Mouse (Mus musculus) cerebellum, adult (tissue): ENCODE measurements around the gene Prokr1.
"Not testable (repeated sequence)": the region's sequence is repeated elsewhere in the genome, so short reads cannot be mapped to it uniquely, and the experiment has no call there.

ENCODE experiments used
- ATAC-seq: cut with Nextera tagmentation; 2 replicates; pipeline ENCODE4 v1.9.2; 2017; ENCODE audit warnings: mild to moderate bottlenecking, moderate library complexity, mixed read lengths; ENCODE audit not compliant: insufficient number of reproducible peaks, low FRiP score, low TSS enrichment

Prokr1 gene

DNA sequence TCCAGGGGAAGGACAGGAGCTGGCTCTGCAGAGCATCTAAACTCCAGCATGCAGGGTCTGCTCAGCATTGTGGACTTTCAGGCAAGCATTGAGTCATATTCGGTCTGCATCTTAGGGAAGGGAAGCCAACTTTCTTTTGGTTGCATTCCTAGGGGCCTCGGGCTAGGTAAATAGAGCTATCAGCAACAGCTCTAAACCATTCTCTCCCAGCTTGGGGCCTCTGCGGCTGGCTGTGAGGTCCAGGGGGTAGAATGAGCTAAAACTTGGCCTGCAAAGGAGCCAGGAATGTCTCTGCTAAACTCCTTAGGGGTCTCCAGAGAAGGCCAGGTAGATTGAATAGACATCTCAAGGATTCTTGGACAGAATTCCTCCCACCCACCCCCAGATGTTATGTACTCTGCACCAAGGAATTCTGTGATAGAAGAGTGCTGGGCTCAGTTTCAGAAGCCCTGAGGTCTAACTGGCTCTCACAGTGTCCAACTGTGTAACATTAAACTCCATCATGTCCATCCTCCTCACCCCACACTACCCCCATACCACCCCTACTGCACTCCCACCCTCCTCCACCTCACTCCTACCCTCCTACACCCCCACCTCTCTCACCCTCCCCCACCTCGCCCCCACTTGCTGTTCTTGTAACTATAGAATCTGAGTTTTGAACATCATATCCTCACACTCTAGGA lies 13.8 kb downstream of the Prokr1 start:
- ATAC-seq = no peak

DNA sequence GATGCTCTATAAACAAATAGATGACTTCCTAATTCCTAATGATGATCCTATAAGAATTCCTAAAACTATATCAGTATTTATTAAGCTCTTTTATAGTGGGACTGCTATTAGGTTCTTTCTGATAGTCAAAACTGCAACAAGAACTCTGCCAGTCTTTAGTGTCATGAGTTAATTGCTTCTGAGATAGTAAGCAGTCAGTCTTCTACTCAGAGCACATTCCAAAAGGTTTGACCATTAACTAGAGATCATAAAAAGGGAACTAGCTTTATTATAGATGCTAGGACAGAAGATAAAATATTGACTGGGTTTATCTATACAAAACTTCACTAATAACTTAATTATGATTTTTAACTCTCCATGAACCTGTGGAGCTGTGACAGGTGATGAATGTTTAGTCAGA lies 18.7 kb downstream of the Prokr1 start:
- not testable (repeated sequence) for ATAC-seq

DNA sequence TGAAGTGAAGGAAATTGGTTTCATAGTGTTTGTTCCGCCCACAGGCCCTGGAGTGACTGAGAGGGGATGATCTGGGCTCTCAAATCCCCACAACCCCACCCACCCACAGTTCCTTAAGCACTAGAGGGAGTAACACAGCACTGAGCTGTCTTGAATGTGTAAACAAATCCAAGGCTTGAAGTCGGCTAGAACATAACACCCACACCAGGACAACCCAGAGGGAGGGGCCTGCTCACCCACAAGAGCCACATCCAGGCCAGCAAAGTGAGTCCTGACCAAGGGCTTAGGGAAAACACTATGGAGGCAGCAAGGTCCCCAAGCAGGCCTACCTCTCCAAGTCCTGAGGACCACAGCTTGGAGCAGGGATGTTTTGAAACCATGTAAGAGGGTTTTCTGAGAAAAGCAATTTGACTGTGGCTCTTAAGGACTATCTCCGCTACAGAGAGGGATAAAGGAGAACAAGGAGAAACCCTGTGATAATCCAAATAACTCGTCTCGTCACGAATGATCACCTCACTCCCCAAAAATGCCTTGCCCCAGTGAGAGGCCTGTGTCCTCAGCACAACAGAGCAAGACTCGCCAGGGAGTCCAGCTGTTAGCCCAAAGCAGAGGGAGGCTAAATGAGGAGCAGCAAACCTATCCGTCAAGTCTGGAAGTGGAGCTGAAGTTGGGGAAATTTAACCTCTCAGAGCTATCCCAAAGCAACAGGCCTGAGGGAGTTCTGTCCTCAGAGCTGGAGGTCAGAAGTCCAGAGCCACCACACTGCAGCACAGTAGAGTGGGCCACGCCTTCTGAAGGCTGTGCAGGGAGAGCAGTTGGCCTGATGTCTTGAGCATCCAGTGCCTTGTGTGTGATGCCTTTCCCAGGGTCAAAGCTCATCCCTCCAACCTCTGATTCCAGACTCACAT lies 22.6 kb downstream of the Prokr1 start:
- ATAC-seq = no peak

DNA sequence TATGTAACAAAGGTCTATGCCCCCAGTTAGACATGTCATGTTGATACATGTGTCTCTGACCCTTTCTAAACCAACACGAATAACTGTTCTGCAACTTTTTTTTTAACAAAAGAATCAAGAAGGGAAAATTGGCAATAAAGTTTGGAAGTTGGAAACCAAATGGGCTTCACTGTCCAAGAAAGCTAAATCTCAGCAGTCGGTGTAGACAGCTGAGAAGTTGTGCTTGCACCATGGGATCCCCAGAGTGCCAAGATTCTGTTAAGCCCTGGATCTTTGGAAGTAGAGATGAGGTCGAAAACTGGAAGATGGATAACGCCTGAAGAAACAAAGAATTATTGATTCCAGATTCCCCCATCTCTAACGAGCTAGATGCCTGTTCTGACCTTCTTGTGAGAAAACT lies 25.4 kb downstream of the Prokr1 start:
- ATAC-seq = no peak

DNA sequence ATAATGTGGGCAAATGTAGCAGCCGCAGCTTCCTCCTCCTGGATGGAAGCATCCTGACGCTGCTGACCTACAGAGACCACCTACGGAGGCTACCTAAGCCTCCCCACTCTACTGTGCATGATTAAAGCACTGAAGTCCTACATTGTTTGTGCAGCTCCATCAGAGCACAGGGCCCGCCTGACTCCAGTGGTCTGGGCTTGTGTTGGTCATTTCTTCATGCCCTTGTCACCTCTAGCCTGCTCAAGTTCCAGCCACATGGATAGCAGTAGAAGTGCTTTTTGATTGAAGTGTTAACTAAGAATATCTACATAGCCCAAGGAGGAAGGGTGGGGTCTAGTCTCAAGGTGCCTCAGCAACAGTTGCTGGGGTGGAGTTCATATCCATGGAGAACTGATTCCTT lies 26.2 kb downstream of the Prokr1 start:
- ATAC-seq = no peak

GRCm38 (mm10) chr6:87553724-87554123 lies 36.8 kb downstream of the Prokr1 start:
- no peak for ATAC-seq

DNA sequence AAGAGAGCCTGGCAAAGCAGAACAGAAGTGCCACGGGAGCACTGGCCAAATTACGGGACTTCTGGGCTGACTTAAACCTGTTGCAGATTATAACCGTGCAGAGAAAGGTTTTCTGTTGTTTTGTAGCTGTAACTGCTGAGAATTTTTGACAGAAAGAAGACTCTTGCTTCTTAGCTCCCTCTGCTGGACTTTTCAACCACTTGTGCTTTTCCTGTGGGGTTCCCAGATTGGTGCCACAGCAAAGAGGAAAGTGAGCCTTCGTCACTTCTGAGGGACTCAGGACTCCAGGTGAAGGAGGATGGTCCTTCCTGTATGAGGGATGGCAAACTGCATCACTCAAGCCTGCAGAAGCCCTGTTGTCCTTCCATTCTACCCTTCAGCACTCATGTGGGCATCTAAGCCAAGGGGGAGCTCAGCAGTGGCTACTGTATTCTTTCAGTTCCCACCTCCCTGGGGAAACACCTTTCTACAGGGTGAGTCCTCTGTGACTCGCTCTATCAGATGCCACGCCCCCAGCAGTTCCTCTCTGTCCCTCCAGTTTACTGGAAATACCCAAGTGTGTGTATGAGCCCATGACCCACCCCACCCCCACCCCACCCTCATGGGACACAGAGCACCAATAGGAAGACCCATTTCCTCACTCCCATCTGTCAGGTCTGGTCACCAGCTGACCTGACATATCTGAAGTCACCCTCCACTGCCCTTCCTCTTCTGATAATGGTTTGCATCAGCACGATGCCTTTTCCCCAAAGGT lies 38.3 kb downstream of the Prokr1 start:
- no peak for ATAC-seq

DNA sequence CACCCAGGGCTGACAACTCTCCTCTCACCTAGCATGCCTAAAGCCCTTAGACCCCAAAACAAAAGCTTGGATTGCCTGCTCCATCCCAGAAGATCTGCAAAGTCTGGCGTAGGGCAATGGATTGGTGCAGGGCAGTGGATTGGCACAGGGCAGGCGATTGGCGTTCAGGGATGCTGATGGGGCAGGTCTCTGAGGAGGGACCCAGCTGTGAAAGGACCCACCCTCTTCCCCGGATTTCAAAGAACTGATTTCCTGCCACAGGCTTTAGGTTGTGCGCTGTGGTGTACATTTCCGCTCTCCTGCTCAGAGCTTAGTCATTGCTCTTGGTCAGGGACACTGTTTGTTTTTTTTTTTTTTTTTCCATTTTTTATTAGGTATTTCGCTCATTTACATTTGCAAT lies 42.7 kb downstream of the Prokr1 start:
- ATAC-seq = no peak

DNA sequence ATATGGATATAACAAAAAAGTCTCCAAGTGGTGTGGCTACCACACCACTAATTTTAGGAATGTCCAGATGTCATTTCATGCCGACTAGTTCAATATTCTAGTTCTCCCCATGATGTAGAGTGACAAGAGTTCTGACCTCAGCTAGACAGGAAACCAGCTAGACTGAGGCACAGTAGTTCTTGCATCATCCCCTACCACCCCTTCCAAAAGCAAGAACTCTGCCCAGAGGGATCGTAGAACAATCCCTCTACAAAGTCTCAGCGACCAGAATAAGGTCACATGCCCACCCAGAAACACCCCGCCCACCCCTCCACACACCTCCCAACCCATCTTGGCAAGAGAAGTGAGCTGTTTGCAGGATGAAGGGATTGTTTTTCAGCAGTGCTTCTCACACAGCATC lies 43.1 kb downstream of the Prokr1 start:
- no peak for ATAC-seq

- ATAC-seq = no peak
Observed at GRCm38 (mm10) chr6:87545331-87546217, 45.0 kb downstream of the Prokr1 start.

- no peak for ATAC-seq
Observed at GRCm38 (mm10) chr6:87542027-87542426, 48.5 kb downstream of the Prokr1 start.

DNA sequence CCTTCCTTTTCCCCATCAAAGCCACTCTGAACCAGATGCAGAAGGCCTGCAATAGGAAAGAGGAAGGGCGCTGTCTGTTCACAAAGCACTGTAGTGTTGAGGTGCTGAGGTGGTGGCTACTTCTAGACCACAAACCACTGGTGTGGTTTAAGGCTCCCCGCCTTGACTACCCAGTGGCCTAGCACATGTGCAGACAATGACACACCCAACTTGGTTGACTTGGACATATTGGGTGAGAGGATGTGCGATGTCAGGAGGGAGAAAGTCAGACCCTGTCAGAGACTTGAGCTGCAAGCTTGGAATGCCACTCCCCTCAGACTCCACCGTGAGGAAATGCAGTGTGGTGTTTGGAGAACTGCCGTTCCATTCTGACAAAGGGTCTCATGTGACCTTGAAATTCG lies 49.4 kb downstream of the Prokr1 start:
- no peak for ATAC-seq

- ATAC-seq = no peak
Observed at GRCm38 (mm10) chr6:87538376-87539270, 51.9 kb downstream of the Prokr1 start.

GRCm38 (mm10) chr6:87537678-87538077 lies 52.9 kb downstream of the Prokr1 start:
- no peak for ATAC-seq

GRCm38 (mm10) chr6:87536270-87536669 lies 54.3 kb downstream of the Prokr1 start:
- no peak for ATAC-seq

GRCm38 (mm10) chr6:87535651-87536050 lies 54.9 kb downstream of the Prokr1 start:
- no peak for ATAC-seq

DNA sequence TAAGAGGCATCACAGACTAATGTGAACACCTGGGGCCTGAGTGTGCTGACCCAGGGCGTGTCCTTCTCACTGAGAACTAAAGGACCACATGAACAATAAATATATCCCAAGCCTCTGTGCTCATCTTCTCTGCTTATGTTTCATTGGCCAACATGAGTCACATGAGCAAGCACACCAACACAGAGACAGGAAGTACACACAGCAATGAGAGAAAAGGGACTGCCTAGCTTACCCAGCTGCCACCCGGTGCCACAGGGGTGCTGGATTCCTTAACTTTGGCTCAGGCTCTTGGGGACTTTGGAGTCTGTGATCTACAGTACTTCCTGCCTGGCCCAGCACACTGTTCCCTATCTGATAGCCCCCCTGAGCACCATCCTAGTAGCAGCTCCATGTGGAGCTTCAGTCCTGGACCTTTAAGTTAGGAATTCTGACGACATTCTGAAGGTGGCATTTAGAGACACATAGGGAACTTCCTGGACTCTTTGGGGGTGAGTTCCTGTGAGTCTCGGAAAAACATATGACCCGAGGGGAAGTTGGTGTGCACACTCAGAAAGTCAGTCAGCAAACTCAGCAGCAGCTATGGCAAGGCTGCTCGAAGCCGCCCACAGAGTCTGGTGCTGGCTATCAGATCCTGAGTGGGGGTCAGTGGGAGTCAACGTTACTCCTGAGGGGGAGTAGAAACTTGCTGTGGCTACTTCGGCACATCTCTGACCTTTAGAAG lies 55.5 kb downstream of the Prokr1 start:
- ATAC-seq = no peak

- no peak for ATAC-seq
Observed at GRCm38 (mm10) chr6:87532953-87533710, 57.4 kb downstream of the Prokr1 start, which contains the start of gene Arhgap25. Gene Arhgap25 (minus strand): TSS chr6:87533259.
